Mouse (Mus musculus) ES-E14 (cell line): Measurements from ENCODE around the gene Fam216b.

Experiments
- CHD2 ChIP-seq: IDR thresholded peaks from 2 replicates; pipeline ENCODE4 v1.6.1; 2014; ENCODE audit warnings: mild to moderate bottlenecking, low read depth, low read length, inconsistent platforms
- ZNF384 ChIP-seq: IDR thresholded peaks from 2 replicates; pipeline ENCODE4 v1.6.1; 2012; ENCODE audit warnings: low read depth, low read length, inconsistent platforms

DNA sequence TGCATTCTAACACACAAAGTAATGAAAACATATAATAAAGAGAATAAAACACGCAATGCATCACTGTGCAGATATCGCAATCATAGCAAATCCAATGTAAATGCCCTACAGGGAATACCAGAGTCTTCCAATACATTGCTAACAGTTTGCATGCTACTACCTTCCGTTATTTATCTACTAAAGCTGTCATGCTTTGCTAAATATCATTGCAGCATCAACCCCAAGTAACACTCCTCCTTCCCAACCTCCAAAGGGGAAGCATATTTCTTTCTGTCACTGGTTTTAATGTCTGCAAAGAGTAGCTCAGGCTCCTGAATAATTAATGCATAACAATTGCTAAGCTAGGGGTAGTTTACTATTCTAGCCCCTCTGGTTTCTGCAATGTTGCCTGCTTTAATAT, 40.5 kb downstream of the Fam216b start:
- no peak for TF ChIP-seq CHD2
- TF ChIP-seq ZNF384, result no peak
